Mouse (Mus musculus) urinary bladder, adult 2 months (tissue): Measurements from ENCODE around the gene Sost. TPM values are rescaled to one million over a fixed set of nuclear protein-coding genes. Genes with fewer than 3 reads are reported as not detected.
A peak's percentile ranks its signal among the peaks of the same experiment; 100 is the strongest.
"Not testable (repeated sequence)": the region's sequence is repeated elsewhere in the genome, so short reads cannot be mapped to it uniquely, and the experiment has no call there.

Experiments used
- DNase-seq: peaks from one replicate; pipeline ENCODE4 v3.0.0; 2022; ENCODE audit warnings: low spot score
- polyA plus RNA-seq: library from polyadenylated mRNA; depleted of rRNA; stranded (reverse); fragments of >200 nt; gene quantifications from 2 replicates; pipeline ENCODE4 v1.2.3, GENCODE M21; 2012; rRNA removed

The Sost gene
- 0.03 TPM in 1 of 2 replicates, not detected in the other for polyA plus RNA-seq

GRCm38 (mm10) chr11:101966965-101967614 lies at the start of gene Sost:
Sost (minus strand) TSS chr11:101967015.
- DNase-seq, result no peak

GRCm38 (mm10) chr11:102016136-102016535 lies 49.3 kb upstream of the Sost start:
- DNase-seq, result no peak

- DNase-seq, result no peak
These were observed 48.7 kb upstream of the Sost start for GRCm38 (mm10) chr11:102015472-102015871.

- no peak for DNase-seq
These were observed 46.4 kb upstream of the Sost start for GRCm38 (mm10) chr11:102013201-102013600.

GRCm38 (mm10) chr11:102011510-102011909 lies 44.7 kb upstream of the Sost start:
- no peak for DNase-seq

GRCm38 (mm10) chr11:102010140-102010539 lies 43.3 kb upstream of the Sost start:
- DNase-seq, result no peak

- DNase-seq, result no peak
These were observed 42.3 kb upstream of the Sost start for GRCm38 (mm10) chr11:102008954-102009637.

DNA sequence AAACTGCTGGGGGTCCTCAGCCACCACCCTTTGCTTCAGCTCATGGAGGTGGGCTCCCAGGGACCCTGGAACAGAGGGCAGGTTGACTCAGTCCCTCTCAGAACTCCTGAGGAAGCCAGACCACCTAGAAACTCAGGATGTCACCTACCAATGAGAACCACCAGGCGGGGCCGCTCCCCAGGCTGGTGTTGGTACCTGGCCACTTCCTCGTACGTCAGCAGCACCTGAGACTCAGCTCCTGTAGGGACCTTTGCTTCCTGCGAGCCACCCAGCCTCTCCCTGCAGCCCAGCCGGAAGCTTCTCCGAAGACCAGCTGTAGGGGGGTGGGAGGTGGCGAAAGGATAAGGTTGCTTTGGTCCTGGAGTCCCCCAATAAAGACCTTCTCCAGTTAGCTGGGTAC lies 41.6 kb upstream of the Sost start:
- DNase-seq, result no peak

GRCm38 (mm10) chr11:102006688-102007087 lies 39.9 kb upstream of the Sost start:
- no peak for DNase-seq

DNA sequence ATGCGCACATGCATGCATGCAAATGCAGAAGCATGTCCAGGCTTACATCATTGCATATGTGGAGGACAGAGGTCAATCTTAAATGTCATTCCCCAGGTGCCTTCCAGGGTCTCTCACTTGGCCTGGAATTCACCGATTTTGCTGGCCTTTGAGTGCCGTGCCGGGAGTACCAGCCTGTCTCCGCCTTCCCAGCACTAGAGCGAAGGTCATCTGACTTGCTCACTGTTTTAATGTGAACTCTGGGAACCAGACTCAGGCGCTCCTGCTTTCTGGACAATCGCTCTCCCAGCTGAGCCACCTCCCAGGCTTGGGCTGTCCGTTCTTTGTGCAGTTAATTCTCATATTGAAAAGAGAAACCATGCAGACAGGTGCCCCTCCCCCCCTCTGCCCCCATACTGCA lies 39.5 kb upstream of the Sost start:
- DNase-seq, result no peak

- DNase-seq, result no peak
These were observed 37.4 kb upstream of the Sost start for GRCm38 (mm10) chr11:102004251-102004650.

GRCm38 (mm10) chr11:101999466-101999865 lies 32.7 kb upstream of the Sost start:
- no peak for DNase-seq

- no peak for DNase-seq
These were observed 31.4 kb upstream of the Sost start for GRCm38 (mm10) chr11:101998258-101998657.

- no peak for DNase-seq
These were observed 29.1 kb upstream of the Sost start for GRCm38 (mm10) chr11:101995938-101996337.

DNA sequence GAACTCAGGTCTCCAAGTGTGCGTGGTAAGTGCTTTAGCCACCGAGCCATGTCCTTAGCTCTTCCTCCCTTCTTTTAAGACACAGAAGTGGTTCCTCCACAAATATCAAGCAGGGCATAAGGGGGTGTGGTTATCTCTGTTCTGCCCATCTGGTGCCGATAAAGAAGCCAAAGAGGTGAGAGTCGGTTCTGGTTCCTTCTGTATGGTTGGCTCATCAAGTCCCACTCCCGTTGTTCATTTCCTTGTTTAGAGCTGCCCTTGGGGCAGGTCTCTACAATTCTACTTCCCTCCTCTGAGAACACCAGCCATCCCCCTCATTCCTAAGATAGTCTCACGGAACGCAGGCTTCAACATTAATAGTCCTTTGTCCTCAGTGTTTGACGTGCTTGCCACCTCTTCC lies 27.3 kb upstream of the Sost start:
- no peak for DNase-seq

- DNase-seq, result no peak
These were observed 25.6 kb upstream of the Sost start for GRCm38 (mm10) chr11:101992411-101992810.

- DNase-seq, result no peak
These were observed 25.0 kb upstream of the Sost start for GRCm38 (mm10) chr11:101991813-101992212.

GRCm38 (mm10) chr11:101990244-101990643 lies 23.4 kb upstream of the Sost start:
- no peak for DNase-seq

DNA sequence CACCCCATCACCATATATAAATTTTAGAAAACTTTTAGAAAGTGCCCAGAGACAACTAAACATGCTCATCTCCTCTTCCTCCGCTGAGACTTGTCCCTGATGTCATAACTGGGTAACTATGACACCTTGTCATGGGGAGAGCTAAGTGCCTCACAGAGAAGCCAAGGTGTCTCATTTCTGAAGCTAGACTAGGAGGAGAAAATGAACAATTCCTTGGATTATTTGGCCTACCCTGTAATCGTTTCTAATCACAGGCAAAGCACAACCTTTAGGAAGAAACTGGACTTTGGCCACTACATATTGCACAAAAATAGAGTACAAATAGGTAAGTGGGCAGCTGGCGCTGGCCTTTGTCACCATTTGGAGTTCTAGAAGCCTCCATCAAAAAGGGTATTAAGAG lies 20.1 kb upstream of the Sost start, which contains the start of gene Dusp3:
TSS of gene Dusp3 (minus strand) at position 101 of the 400 bp plus-strand sequence.
- DNase-seq, result no peak

DNA sequence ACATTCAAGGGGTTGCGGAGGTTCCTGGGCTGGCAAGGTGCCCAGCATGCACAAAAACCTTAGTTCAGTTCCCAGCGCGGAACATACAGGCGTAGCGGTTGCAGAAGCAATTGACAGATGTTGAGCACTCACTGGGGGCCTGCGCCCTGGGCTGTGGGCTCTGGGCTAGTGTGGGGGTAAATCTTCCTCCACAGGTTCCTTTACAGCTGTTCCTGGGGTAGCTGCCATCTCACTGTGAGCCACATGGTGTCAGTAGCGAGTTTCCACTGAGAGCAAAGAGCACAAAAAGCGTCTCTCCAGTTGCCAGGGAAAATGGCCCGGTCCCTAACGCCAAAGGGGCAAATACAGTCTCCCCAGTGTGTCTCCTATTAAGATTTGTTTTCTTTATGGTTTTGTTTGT lies 19.2 kb upstream of the Sost start:
- peak; percentile 53 for DNase-seq

GRCm38 (mm10) chr11:101985450-101985849 lies 18.6 kb upstream of the Sost start:
- not testable (repeated sequence) for DNase-seq

- DNase-seq, result peak; percentile 75
These were observed 17.5 kb upstream of the Sost start, which contains the start of gene Cfap97d1 for GRCm38 (mm10) chr11:101984054-101985025. Cfap97d1 (plus strand) TSS chr11:101984279.
